Mouse (Mus musculus) macrophage (primary cell): ENCODE results near the gene Gna11. TPM values are rescaled to one million over a fixed set of nuclear protein-coding genes. Genes with fewer than 3 reads are reported as not detected.
A peak's percentile ranks its signal among the peaks of the same experiment; 100 is the strongest.

Experiments used
- H3K27ac ChIP-seq: fragments of 350-480 bp; formaldehyde crosslinking; 2 replicates; pipeline ENCODE4 v1.9.0; 2021
- H3K36me3 ChIP-seq: fragments of 350-480 bp; formaldehyde crosslinking; 2 replicates; pipeline ENCODE4 v1.9.0; 2021; ENCODE audit errors: inconsistent target
- H3K4me3 ChIP-seq: fragments of 350-480 bp; formaldehyde crosslinking; 2 replicates; pipeline ENCODE4 v1.9.0; 2021; ENCODE audit errors: inconsistent target
- H3K79me2 ChIP-seq: fragments of 350-480 bp; formaldehyde crosslinking; 2 replicates; pipeline ENCODE4 v1.9.0; 2021; ENCODE audit errors: inconsistent target
- WGBS: methylation state at CpG from one replicate; pipeline ENCODE4 v1.1.7; 2026; ENCODE audit warnings: inconsistent platforms; ENCODE audit not compliant: missing documents; 5-methylcytosine and 5-hydroxymethylcytosine counted together
- polyA plus RNA-seq: library from polyadenylated mRNA; stranded (reverse); fragments of 250-400 nt; gene quantifications from 3 replicates; pipeline ENCODE4 v1.2.4, GENCODE M21; 2018; ENCODE audit warnings: inconsistent platforms

Gene Gna11
- polyA plus RNA-seq, 1 experiment from 2014 or later = 3.5 TPM

DNA sequence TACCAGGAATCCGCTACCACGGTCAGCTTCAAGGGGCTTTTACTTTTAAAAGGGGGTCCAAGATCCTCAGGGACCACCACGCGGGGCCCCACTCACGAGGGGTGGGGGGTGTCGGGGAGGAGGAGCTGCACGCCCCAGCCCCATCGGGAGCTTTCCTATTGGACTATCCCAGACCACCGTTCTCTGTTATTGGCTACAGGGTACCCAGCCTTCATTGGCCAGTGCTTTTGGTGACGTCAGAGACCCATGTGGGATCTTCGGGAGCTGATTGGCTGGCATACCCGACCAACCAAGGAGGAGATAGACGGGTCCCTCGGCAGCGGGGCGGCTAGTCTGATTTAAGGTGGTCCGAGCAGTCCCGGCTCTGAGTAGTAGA is 26.5 kb upstream of the Gna11 start:
- no peaks in the 10 kb centered on the region for H3K79me2 ChIP-seq
- 0% methylated on average over 18 of the region's 18 CpGs for WGBS
- peak overlapping the region; percentile 33; the same call in 1 of the 2 replicates for H3K27ac ChIP-seq
- H3K36me3 ChIP-seq = no peaks in the 10 kb centered on the region; the same call in 1 of the 2 replicates
- peak overlapping the region; percentile 53 for H3K4me3 ChIP-seq

- no peaks in the 10 kb centered on the region for H3K79me2 ChIP-seq
- peak overlapping the region; percentile 53 for H3K4me3 ChIP-seq
- H3K36me3 ChIP-seq = no peaks in the 10 kb centered on the region; the same call in 1 of the 2 replicates
- H3K27ac ChIP-seq = peak overlapping the region; percentile 33; the same call in 1 of the 2 replicates
- 3% methylated on average over 34 of the region's 34 CpGs for WGBS
These were observed 26.0 kb upstream of the Gna11 start for GRCm38 (mm10) chr10:81570831-81571500.

- peaks cover 5% of the 10 kb centered on the region; the same call in 1 of the 2 replicates for H3K36me3 ChIP-seq
- no peak overlapping the region for H3K27ac ChIP-seq
- H3K4me3 ChIP-seq = no peak overlapping the region; the same call in 1 of the 2 replicates
- 37% methylated on average over 4 of the region's 11 CpGs for WGBS
- no peaks in the 10 kb centered on the region for H3K79me2 ChIP-seq
These were observed 25.3 kb upstream of the Gna11 start for GRCm38 (mm10) chr10:81570238-81570800.

GRCm38 (mm10) chr10:81569507-81570237 is 24.7 kb upstream of the Gna11 start:
- 91% methylated on average over 9 of the region's 9 CpGs for WGBS
- H3K27ac ChIP-seq = no peak overlapping the region
- H3K36me3 ChIP-seq = peaks cover 11% of the 10 kb centered on the region; the same call in 1 of the 2 replicates
- no peak overlapping the region for H3K4me3 ChIP-seq
- H3K79me2 ChIP-seq = no peaks in the 10 kb centered on the region

- Histone ChIP-seq H3K4me3 (no peak overlapping the region), H3K79me2 (peaks cover 4% of the 10 kb centered on the region), H3K36me3 (peaks cover 16% of the 10 kb centered on the region; the same call in 1 of the 2 replicates), H3K27ac (no peak overlapping the region)
- 51% methylated on average over 16 of the region's 16 CpGs for WGBS
These were observed 23.6 kb upstream of the Gna11 start for GRCm38 (mm10) chr10:81568381-81569191.

DNA sequence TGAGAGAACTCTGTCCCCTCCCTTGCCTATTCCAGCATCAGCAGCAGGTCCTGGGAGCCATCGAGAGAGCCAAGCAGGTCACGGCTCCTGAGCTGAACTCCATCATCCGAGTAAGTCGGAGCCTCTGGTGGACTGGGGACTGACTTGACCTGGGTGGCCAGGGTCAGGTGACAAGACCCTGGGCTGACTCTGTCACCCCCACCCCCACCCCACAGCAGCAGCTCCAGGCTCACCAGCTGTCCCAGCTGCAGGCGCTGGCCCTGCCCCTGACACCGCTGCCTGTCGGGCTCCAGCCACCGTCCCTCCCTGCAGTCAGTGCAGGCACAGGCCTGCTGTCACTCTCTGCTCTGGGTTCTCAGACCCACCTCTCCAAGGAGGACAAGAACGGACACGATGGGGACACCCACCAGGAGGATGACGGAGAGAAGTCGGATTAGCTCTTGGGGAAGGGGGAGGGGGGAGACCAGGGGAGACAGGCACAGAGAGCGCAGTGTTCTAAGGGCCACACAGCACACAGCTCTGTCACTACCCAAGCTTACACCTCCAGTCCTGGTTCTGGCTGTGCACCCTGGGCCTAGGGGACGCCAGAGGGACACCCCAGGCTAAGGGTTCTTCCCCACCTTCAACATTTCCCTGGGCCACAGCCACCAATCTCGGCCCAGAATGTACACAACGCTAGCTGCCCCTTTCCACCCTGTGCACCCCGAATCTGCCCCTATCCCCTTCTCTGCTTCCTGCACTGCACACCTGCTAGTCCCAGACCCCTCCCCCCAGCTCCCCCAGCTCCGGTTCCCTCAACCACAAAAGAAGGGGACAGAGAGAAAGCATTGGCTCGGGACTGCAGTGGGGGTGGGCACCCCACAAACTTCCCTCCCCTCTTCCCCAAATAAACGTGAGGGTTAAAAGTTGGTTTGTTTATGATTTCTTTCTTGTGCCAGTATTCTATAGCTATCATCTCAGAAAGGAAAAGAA is 20.6 kb upstream of the Gna11 start:
- Histone ChIP-seq H3K36me3 (peaks cover 16% of the 10 kb centered on the region; the same call in 1 of the 2 replicates), H3K27ac (no peak overlapping the region), H3K79me2 (peaks cover 35% of the 10 kb centered on the region), H3K4me3 (no peak overlapping the region)
- WGBS = 78% methylated on average over 18 of the region's 20 CpGs

DNA sequence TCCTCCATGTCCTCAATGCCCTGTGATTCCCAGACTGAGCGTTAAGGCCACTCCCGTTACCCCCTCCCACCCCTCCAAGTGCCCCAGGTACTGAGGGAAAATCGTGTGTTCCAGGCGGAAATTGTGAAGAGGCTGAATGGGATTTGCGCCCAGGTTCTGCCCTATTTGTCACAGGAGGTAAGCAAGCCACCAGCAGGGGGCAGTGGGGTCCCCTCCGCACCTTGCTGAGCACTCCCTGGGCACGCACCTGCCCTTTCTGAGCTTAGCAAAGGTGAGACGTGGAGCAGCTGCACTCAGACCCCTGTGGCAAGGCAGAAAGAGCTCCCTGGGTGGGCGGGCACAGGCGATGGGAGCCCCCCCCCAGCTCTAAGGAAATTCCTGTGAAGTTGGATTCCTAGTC is 19.7 kb upstream of the Gna11 start:
- no peak overlapping the region for H3K27ac ChIP-seq
- H3K79me2 ChIP-seq = peaks cover 43% of the 10 kb centered on the region
- H3K36me3 ChIP-seq = peaks cover 16% of the 10 kb centered on the region; the same call in 1 of the 2 replicates
- H3K4me3 ChIP-seq = no peak overlapping the region
- 88% methylated on average over 10 of the region's 10 CpGs for WGBS

- H3K79me2 ChIP-seq = peaks cover 46% of the 10 kb centered on the region
- H3K4me3 ChIP-seq = no peak overlapping the region
- 44% methylated on average over 10 of the region's 10 CpGs for WGBS
- peaks cover 16% of the 10 kb centered on the region; the same call in 1 of the 2 replicates for H3K36me3 ChIP-seq
- no peak overlapping the region for H3K27ac ChIP-seq
These were observed 19.2 kb upstream of the Gna11 start for GRCm38 (mm10) chr10:81564216-81564615.

GRCm38 (mm10) chr10:81563481-81563880 is 18.5 kb upstream of the Gna11 start:
- peaks cover 49% of the 10 kb centered on the region for H3K79me2 ChIP-seq
- no peak overlapping the region for H3K4me3 ChIP-seq
- no peak overlapping the region for H3K27ac ChIP-seq
- 77% methylated on average over 6 of the region's 6 CpGs for whole genome bisulfite sequencing
- peaks cover 16% of the 10 kb centered on the region; the same call in 1 of the 2 replicates for H3K36me3 ChIP-seq

GRCm38 (mm10) chr10:81562411-81562810 is 17.4 kb upstream of the Gna11 start:
- Histone ChIP-seq H3K27ac (no peak overlapping the region), H3K4me3 (no peak overlapping the region), H3K36me3 (peaks cover 16% of the 10 kb centered on the region; the same call in 1 of the 2 replicates), H3K79me2 (peaks cover 49% of the 10 kb centered on the region)
- WGBS = 97% methylated on average over 6 of the region's 6 CpGs

GRCm38 (mm10) chr10:81560719-81561459 is 15.9 kb upstream of the Gna11 start:
- 10% methylated on average over 13 of the region's 16 CpGs for WGBS
- Histone ChIP-seq H3K79me2 (peaks cover 49% of the 10 kb centered on the region), H3K4me3 (peak overlapping the region; percentile 87), H3K36me3 (peaks cover 16% of the 10 kb centered on the region; the same call in 1 of the 2 replicates), H3K27ac (peak overlapping the region; percentile 87)

- Histone ChIP-seq H3K79me2 (peaks cover 49% of the 10 kb centered on the region), H3K36me3 (peaks cover 7% of the 10 kb centered on the region; the same call in 1 of the 2 replicates), H3K27ac (peak overlapping the region; percentile 87), H3K4me3 (peak overlapping the region; percentile 87)
- under 1% methylated on average over 36 of the region's 36 CpGs for WGBS
These were observed 14.9 kb upstream of the Gna11 start for GRCm38 (mm10) chr10:81559627-81560539.
